Comparison of ENCODE assay signal across 8 mouse cellular contexts in genomic region chr1:143813676-143814360, GRCm38 (mm10). TPM values are rescaled to one million over a fixed set of nuclear protein-coding genes. Genes with fewer than 3 reads are reported as not detected.
DNase-seq lines count a peak whose midpoint lies in the region; ATAC-seq lines count a peak whose summit lies in the region.

No protein-coding gene starts in this region.

- H3K4me3 ChIP-seq in hindbrain, embryonic 13.5 days: no peak overlapping the region

- no peak overlapping the region for H3K27ac ChIP-seq in hindbrain, embryonic 13.5 days

- no peaks in the 10 kb centered on the region for H3K9me3 ChIP-seq in hindbrain, embryonic 13.5 days

- no peak overlapping the region for H3K4me2 ChIP-seq in hindbrain, embryonic 13.5 days

- 44% methylated on average over 7 of the region's 7 CpGs for WGBS in hindbrain, embryonic 13.5 days

- peak; percentile 84 for ATAC-seq in hindbrain, embryonic 13.5 days (ENCODE audit: low FRiP score)

- no peak overlapping the region for H3K9ac ChIP-seq in hindbrain, embryonic 13.5 days

- no peaks in the 10 kb centered on the region for H3K27me3 ChIP-seq in hindbrain, embryonic 13.5 days

- H3K4me1 ChIP-seq in hindbrain, embryonic 13.5 days (replicated peaks): no peaks in the 10 kb centered on the region

- H3K36me3 ChIP-seq in hindbrain, embryonic 13.5 days: no peaks in the 10 kb centered on the region

- DNase-seq in R1 (ENCODE audit: low read depth, low spot score): peak; percentile 78
- peak; percentile 73 to 84 for DNase-seq in cerebellum, postnatal 25 days
- DNase-seq in frontal cortex, postnatal 25 days (ENCODE audit: low spot score in 2 of 2): peak; percentile 65 to 71
- peak; percentile 56 to 67 for DNase-seq in layer of hippocampus, postnatal 14 days (ENCODE audit: low spot score in 2 of 2)
- peak; percentile 91 for DNase-seq in lung, postnatal 14 days
- peak; percentile 83 for DNase-seq in retina, postnatal 1 day
- DNase-seq in thymus, postnatal 4 days: peak; percentile 95

RNA-seq across cellular contexts. Expression of gene Uchl5, which starts 36.7 kb away (rescaled TPM):
- 65.9 and 76.9 TPM in 2 replicates for polyA plus RNA-seq in hindbrain, embryonic 13.5 days (2015; fragmentation: Nextera tagmentation; extraction: Ambion mirVana)
- 10 to 100 TPM; 32.4 to 35.3 TPM for total RNA-seq in layer of hippocampus, postnatal 14 days (2021)

RNA-seq across cellular contexts. Expression of gene Trove2, which starts 37.0 kb away (rescaled TPM):
- 39.9 and 40.6 TPM in 2 replicates for polyA plus RNA-seq in hindbrain, embryonic 13.5 days (2015; fragmentation: Nextera tagmentation; extraction: Ambion mirVana)
- total RNA-seq in layer of hippocampus, postnatal 14 days (2021): 10 to 100 TPM; 28.0 to 29.9 TPM
